Mouse (Mus musculus) kidney, postnatal 10 days (tissue): ENCODE measurements at regions not wholly inside any gene's neighbourhood (a gene's known extent, or its start where the extent isn't known, plus 50 kb on each side); places are given as distances from the start of the nearest gene placed in this dataset.

Source experiments
- DNase-seq: peaks from one replicate; pipeline ENCODE4 v3.0.0; 2021; ENCODE audit warnings: mixed read lengths

- DNase-seq: peak; percentile 30
These were observed 73.5 kb downstream of the Tmem114 start for GRCm38 (mm10) chr16:8351424-8351823.

GRCm38 (mm10) chr16:8349148-8349547 is 75.8 kb downstream of the Tmem114 start:
- DNase-seq: no peak

- peak; percentile 26 for DNase-seq
These were observed 76.3 kb downstream of the Tmem114 start for GRCm38 (mm10) chr16:8348645-8349044.

GRCm38 (mm10) chr16:8345216-8345615 is 79.7 kb downstream of the Tmem114 start:
- no peak for DNase-seq

GRCm38 (mm10) chr16:8333081-8333710 is 91.7 kb downstream of the Tmem114 start:
- peak; percentile 54 for DNase-seq

- no peak for DNase-seq
These were observed 112.9 kb downstream of the Tmem114 start for GRCm38 (mm10) chr16:8311996-8312395.

- DNase-seq: no peak
These were observed 118.5 kb downstream of the Tmem114 start for GRCm38 (mm10) chr16:8306389-8306788.
